Mouse (Mus musculus) embryo, embryonic 11 days (tissue): ENCODE measurements at regions not wholly inside any gene's neighbourhood (a gene's known extent, or its start where the extent isn't known, plus 50 kb on each side); places are given as distances from the start of the nearest gene placed in this dataset.

Experiments used
- DNase-seq: peaks from one replicate; pipeline ENCODE4 v3.0.0-alpha.2; 2015

GRCm38 (mm10) chr9:75955082-75955481, 59.6 kb upstream of the Hmgcll1 start:
- no peak for DNase-seq

DNA sequence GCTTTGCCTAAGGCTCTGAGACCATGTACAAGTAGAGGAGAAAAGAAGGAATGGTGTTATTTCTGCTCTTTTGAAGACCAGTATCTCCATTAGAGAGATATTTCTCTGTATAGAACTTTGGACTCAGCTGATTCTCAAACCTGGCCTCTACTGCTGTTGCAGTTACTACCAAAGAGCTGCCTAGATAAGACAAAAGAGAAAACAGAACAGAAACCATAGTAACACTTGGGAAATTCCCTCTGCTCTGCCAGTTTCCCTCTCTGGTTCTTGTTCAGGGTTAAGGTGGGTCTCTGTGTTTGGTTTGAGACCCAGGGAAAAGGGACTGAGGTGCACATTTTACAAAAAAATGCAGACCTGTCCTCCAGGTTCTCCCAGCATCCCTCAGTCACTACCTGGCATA, 58.3 kb upstream of the Hmgcll1 start:
- no peak for DNase-seq

DNA sequence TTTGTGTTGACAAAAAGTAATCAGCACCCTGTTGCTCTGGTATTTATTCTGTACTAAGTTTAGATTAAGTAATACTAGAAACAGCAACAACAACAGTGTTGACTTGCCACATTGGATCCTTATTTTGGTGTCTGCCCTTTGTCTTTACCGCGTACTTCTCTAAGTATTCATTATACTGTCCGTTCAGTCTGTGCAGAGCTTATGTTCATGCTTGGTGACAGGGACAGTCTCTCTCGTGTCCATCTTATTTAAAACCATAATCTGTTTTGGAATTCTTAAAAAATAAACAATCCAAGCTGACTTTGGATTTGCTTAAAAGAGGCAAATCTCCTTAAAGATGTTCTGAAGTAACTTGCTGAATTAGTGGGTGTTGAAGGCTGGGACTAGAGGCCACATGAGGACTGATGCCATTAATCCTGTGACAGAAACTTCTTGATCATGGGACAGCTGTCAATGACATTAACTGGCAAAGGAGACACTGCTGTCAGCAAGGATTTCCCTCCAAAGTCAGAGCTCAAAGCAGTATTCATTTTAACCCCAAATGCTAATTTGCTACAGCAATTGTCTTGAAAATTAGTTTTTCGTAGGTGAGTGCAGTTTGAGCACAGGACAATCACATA, 55.8 kb upstream of the Hmgcll1 start:
- no peak for DNase-seq

DNA sequence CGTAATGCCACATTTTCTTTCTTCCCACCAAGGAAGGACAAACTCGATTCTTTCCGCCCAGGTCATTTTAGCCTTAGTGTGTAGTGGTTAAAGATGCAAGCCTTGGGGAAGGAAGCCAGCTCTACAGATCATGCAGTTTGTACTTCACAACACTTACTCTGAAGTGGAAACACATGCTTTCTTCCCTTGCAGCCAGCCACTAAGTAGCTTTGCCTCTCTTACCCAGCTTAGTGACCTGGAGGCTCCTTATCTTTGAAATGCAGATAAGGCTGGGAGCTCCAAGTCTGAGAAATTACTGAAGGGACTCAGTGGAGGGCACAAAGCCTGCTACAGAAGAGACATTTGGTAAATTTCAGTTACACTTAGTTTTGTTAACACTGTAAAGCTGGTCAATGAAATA, 54.9 kb upstream of the Hmgcll1 start:
- DNase-seq = peak; percentile 36

DNA sequence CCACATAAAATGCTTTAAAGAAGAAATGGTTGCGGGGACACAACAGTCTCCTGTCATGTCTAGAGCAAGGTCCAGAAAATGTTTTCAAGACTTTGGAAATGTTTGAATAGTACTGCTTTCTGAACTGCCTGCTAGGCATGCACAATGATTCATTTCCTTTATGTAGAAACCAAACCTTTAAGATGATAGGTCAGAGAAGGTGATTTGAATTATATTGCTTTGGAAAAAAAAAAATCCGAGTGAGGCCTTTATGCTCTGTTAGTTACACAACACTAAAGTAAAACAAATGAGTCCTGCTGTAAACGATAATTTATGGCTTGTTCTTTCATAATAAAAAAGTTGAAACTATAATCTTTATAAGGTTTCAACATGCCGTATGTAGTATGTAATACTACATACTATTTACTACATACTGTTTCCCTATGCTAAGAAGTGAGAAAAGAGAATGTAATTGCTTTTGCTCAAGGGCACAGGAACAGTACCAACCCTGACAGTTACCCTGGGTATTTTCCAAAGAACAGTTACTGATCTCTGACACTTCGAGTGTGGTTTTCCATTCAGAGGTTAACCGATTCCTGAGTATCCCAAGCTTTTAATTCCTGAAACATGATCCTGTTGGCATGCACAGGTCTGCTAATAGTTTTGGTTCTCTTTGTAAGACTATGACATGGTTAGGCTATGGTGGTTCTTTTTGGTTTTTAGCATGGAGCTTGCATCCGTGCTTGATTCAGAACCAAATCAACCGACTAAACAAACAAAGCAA, 53.9 kb upstream of the Hmgcll1 start:
- peak; percentile 22 for DNase-seq
